7 mouse cellular contexts compared by ENCODE assay signal in genomic region chr19:12013228-12013627, GRCm38 (mm10). TPM values are rescaled to one million over a fixed set of nuclear protein-coding genes. Genes with fewer than 3 reads are reported as not detected.
DNase-seq lines count a peak whose midpoint lies in the region; ATAC-seq and TF ChIP-seq lines count a peak whose summit lies in the region.

No protein-coding gene starts in this region.

- ATAC-seq in hindbrain, embryonic 13.5 days (ENCODE audit: low FRiP score) = no peak

- H3K9me3 ChIP-seq in hindbrain, embryonic 13.5 days = no peaks in the 10 kb centered on the region
- H3K9me3 ChIP-seq in limb, embryonic 10.5 days (replicated peaks) = no peaks in the 10 kb centered on the region
- H3K9me3 ChIP-seq in midbrain, embryonic 10.5 days (replicated peaks) = no peaks in the 10 kb centered on the region

- TF ChIP-seq CTCF in spleen, adult 2 months (IDR thresholded peaks at IDR 0.05; ENCODE audit: extremely low read depth, insufficient read depth, insufficient read length, insufficient replicate concordance) = no peak

- peak overlapping the region; percentile 63 for H3K4me3 ChIP-seq in hindbrain, embryonic 13.5 days
- H3K4me3 ChIP-seq in limb, embryonic 10.5 days = peak overlapping the region; percentile 66
- peak overlapping the region; percentile 66 for H3K4me3 ChIP-seq in midbrain, embryonic 10.5 days
- H3K4me3 ChIP-seq in spleen, adult 2 months (ENCODE audit: extremely low read depth, insufficient read depth, insufficient read length) = peak overlapping the region; percentile 34; the same call in 1 of the 2 replicates

- no peak overlapping the region for H3K27ac ChIP-seq in hindbrain, embryonic 13.5 days
- peak overlapping the region; percentile 58 for H3K27ac ChIP-seq in limb, embryonic 10.5 days
- H3K27ac ChIP-seq in midbrain, embryonic 10.5 days (replicated peaks) = peak overlapping the region; percentile 77
- H3K27ac ChIP-seq in spleen, adult 2 months (ENCODE audit: insufficient read depth, low read length) = peak overlapping the region; percentile 15

- peak overlapping the region; percentile 11; the same call in 1 of the 2 replicates for H3K9ac ChIP-seq in hindbrain, embryonic 13.5 days

- TF ChIP-seq POLR2A in spleen, adult 2 months (IDR thresholded peaks at IDR 0.05; ENCODE audit: low read depth, low read length) = no peak; the same call in none of the 2 replicates

- no peaks in the 10 kb centered on the region for H3K27me3 ChIP-seq in hindbrain, embryonic 13.5 days
- H3K27me3 ChIP-seq in limb, embryonic 10.5 days (ENCODE audit: low read depth, poor library complexity, severe bottlenecking) = no peaks in the 10 kb centered on the region
- no peaks in the 10 kb centered on the region for H3K27me3 ChIP-seq in midbrain, embryonic 10.5 days (ENCODE audit: low read depth, poor library complexity, severe bottlenecking)
- no peaks in the 10 kb centered on the region for H3K27me3 ChIP-seq in spleen, adult 2 months (ENCODE audit: control insufficient read depth, insufficient read depth, low read length)

- no peaks in the 10 kb centered on the region for H3K36me3 ChIP-seq in hindbrain, embryonic 13.5 days
- H3K36me3 ChIP-seq in limb, embryonic 10.5 days = no peaks in the 10 kb centered on the region
- no peaks in the 10 kb centered on the region for H3K36me3 ChIP-seq in midbrain, embryonic 10.5 days
- no peaks in the 10 kb centered on the region for H3K36me3 ChIP-seq in spleen, adult 2 months (ENCODE audit: control insufficient read depth, insufficient read depth, low read length)

- under 1% methylated on average over 10 of the region's 12 CpGs for WGBS in hindbrain, embryonic 13.5 days
- 0% methylated on average over 12 of the region's 12 CpGs for WGBS in limb, embryonic 10.5 days
- 1% methylated on average over 12 of the region's 12 CpGs for WGBS in midbrain, embryonic 10.5 days
- 1% methylated on average over 12 of the region's 12 CpGs for WGBS in spleen, adult 2 months

- peak overlapping the region; percentile 68 for H3K4me2 ChIP-seq in hindbrain, embryonic 13.5 days

- DNase-seq in Muller cell, postnatal 12 days (ENCODE audit: inconsistent ontology term) = peak; percentile 66
- peak; percentile 34 to 49 for DNase-seq in cerebellum, adult 18-20 months
- DNase-seq in forelimb bud, embryonic 11.5 days (ENCODE audit: low read depth, low spot score) = peak; percentile 34
- peak; percentile 54 for DNase-seq in limb, embryonic 10.5 days (ENCODE audit: low spot score)
- peak; percentile 45 for DNase-seq in midbrain, embryonic 10.5 days (ENCODE audit: low spot score)
- DNase-seq in spleen, adult 2 months (ENCODE audit: low read depth in 1 of 2, low spot score in 2 of 2) = peak in 1 of 2 experiments; percentile 60

- H3K4me1 ChIP-seq in hindbrain, embryonic 13.5 days (replicated peaks) = peaks cover 4% of the 10 kb centered on the region; the same call in 1 of the 2 replicates
- H3K4me1 ChIP-seq in limb, embryonic 10.5 days = peaks cover 7% of the 10 kb centered on the region; the same call in 1 of the 2 replicates
- H3K4me1 ChIP-seq in midbrain, embryonic 10.5 days = peaks cover 9% of the 10 kb centered on the region; the same call in 1 of the 2 replicates
- no peaks in the 10 kb centered on the region for H3K4me1 ChIP-seq in spleen, adult 2 months (ENCODE audit: control insufficient read depth, insufficient read depth, insufficient read length)

RNA-seq across cellular contexts. Expression of gene Olfr1423, which starts 27.9 kb away (rescaled TPM):
- not detected in 2 replicates for polyA plus RNA-seq in hindbrain, embryonic 13.5 days (2015; fragmentation: Nextera tagmentation; extraction: Ambion mirVana)
- 0.05 and 0.06 TPM in 2 replicates for polyA plus RNA-seq in limb, embryonic 10.5 days (2016; fragmentation: Nextera tagmentation; extraction: Ambion mirVana)
- 0.02 TPM in 1 of 2 replicates, not detected in the other for polyA plus RNA-seq in midbrain, embryonic 10.5 days (2016; fragmentation: Nextera tagmentation; extraction: Ambion mirVana)
- polyA plus RNA-seq in spleen, adult 2 months (2012; rRNA removed) = not detected in 2 replicates

RNA-seq across cellular contexts. Expression of gene Osbp, which starts 47.5 kb away (rescaled TPM):
- polyA plus RNA-seq in hindbrain, embryonic 13.5 days (2015; fragmentation: Nextera tagmentation; extraction: Ambion mirVana) = 3.9 and 4.3 TPM in 2 replicates
- 3.3 and 3.4 TPM in 2 replicates for polyA plus RNA-seq in limb, embryonic 10.5 days (2016; fragmentation: Nextera tagmentation; extraction: Ambion mirVana)
- polyA plus RNA-seq in midbrain, embryonic 10.5 days (2016; fragmentation: Nextera tagmentation; extraction: Ambion mirVana) = 2.7 and 2.9 TPM in 2 replicates
- 9.5 and 9.6 TPM in 2 replicates for polyA plus RNA-seq in spleen, adult 2 months (2012; rRNA removed)

RNA-seq across cellular contexts. Expression of gene Olfr1424, which starts 49.3 kb away (rescaled TPM):
- not detected in 2 replicates for polyA plus RNA-seq in hindbrain, embryonic 13.5 days (2015; fragmentation: Nextera tagmentation; extraction: Ambion mirVana)
- not detected in 2 replicates for polyA plus RNA-seq in limb, embryonic 10.5 days (2016; fragmentation: Nextera tagmentation; extraction: Ambion mirVana)
- not detected in 2 replicates for polyA plus RNA-seq in midbrain, embryonic 10.5 days (2016; fragmentation: Nextera tagmentation; extraction: Ambion mirVana)
- not detected in 2 replicates for polyA plus RNA-seq in spleen, adult 2 months (2012; rRNA removed)
